Mouse (Mus musculus) layer of hippocampus, postnatal 36 days (tissue): ENCODE data around the gene Barx1. TPM values are rescaled to one million over a fixed set of nuclear protein-coding genes. Genes with fewer than 3 reads are reported as not detected.

Source experiments
- DNase-seq, 2 experiments: peaks; one replicate each; pipeline ENCODE4 v3.0.0; 2022
- total RNA-seq, 2 experiments: library from RNA; stranded (reverse); gene quantifications; 2 replicates each; pipeline ENCODE4 v1.2.3; 2021

Barx1 gene
- total RNA-seq: not detected

GRCm38 (mm10) chr13:48662431-48663143 lies at the start of gene Barx1:
TSS of gene Barx1 (plus strand) at chr13:48662998.
- no peak for DNase-seq

DNA sequence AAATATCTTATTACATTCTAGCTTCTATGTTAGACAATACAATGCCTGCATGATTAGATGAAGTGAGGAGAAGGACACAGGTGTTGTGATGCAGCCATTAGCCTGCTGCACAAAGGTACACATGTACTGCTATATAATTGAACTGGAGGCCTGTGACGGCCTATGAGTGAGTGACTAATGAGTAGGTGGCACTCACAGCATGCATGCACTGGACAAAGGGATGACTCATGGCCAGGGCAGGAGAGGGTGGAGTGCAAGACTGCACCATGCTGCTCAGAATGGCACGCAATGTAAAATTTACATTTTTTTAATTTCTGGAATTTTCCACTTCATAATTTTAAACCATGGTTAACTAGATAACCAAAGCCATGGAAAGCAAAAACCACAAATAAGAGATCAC lies 48.3 kb upstream of the Barx1 start:
- DNase-seq: no peak

DNA sequence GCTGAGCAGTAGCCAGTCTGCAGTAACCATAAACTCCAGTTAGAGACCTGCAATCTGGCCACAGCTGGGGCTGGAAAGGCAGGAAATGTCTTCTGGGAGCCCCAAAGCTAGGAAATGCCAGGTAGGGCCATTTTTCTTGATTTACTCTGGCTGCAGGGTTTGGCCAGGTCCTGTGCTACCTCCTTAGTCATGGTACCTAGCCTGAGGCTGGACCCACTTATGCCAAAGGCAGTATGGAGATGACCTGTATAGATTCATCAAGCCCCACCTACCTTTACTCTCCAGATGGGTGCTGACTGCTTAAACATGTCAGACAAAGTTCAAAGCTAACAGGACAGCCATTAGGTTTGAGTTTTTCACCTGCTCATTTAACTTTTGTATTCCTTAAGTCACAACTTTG lies 45.0 kb upstream of the Barx1 start:
- no peak for DNase-seq

DNA sequence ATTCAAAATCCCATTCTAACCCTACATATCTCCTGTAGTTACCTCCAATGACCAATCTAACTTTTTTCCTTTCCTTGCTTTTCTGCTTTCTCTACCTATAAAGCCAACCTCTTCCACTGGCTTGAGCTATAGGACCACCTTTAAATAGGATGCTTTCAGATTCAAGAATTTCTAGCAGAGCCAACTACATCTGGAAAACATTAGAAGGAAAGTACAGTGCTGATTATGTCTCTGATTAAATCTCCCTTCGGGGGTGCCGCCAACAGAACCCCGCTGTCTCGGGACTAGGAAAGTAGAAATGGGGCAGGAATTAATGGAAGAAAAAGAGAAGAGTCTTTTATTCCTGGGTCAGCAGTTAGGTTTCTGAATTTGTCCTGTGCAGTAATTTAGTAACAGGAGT lies 43.9 kb upstream of the Barx1 start:
- no peak for DNase-seq

DNA sequence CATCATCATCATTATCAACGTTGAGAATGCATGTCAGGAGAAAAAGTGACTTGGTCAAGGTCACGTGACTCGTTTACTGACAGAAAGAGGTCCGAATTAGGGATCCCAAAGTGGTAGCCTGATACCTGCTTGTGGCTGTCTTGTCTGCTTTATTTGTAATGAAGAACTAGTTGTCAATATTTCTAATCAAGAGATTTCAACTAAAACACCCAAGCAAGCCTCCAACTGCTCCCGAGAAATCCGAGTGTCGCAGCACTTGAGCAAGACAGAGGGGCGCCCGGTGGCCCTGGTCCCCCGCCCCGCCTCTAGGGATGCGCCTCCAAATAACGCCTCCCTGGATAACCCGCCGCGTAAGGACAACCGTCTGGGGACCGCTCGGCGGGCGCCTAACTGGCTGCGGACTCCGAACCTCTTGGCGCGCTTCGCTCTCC lies 37.8 kb upstream of the Barx1 start:
- no peak for DNase-seq

- DNase-seq: peak; percentile 96 to 97
These were observed 37.2 kb upstream of the Barx1 start, which contains the start of gene Ptpdc1 for GRCm38 (mm10) chr13:48625433-48626184. TSS of gene Ptpdc1 (minus strand) at chr13:48625664.

DNA sequence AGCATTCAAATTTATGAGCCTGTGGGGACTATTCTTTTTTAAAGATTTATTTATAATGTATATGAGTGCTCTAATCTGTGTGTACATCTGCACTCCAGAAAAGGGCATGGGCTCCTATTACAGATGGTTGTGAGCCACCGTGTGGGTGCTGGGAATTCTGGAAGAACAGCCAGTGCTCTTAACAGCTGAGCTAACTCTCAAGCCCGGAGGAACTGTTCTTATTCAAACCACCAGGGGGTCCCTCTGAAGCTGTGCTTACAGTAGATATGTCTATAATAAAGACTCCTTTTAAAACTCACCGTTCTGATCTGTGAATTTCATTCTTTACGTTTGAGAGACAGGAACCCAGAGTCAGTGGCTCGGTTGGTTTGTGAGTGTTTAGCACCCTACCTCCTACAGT lies 31.1 kb upstream of the Barx1 start:
- no peak for DNase-seq

GRCm38 (mm10) chr13:48637706-48638105 lies 25.1 kb upstream of the Barx1 start:
- no peak for DNase-seq

- DNase-seq: peak in 1 of 2 experiments; percentile 56
These were observed 23.2 kb upstream of the Barx1 start for GRCm38 (mm10) chr13:48639570-48639969.

DNA sequence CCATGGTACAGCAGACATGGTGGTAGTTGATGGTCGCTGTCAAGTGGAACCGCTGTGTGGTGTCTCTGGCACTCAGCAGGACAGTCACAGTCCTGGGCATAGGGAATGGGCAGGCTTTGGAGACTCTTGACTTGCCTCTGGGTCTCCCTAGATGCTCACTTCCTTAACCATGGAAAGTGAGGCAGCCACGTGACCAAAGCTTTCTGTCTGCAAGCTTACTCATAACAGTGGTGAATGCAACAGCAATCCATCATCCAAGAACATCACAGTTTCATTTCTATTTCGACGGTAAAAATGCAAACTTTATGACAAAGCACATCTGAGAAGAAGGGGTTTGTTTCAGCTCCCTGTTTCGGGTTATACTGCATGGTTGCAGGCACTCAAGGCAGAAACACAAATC lies 19.7 kb upstream of the Barx1 start:
- DNase-seq: no peak

- DNase-seq: no peak
These were observed 18.8 kb upstream of the Barx1 start for GRCm38 (mm10) chr13:48643991-48644390.

- no peak for DNase-seq
These were observed 16.1 kb upstream of the Barx1 start for GRCm38 (mm10) chr13:48646696-48647095.

DNA sequence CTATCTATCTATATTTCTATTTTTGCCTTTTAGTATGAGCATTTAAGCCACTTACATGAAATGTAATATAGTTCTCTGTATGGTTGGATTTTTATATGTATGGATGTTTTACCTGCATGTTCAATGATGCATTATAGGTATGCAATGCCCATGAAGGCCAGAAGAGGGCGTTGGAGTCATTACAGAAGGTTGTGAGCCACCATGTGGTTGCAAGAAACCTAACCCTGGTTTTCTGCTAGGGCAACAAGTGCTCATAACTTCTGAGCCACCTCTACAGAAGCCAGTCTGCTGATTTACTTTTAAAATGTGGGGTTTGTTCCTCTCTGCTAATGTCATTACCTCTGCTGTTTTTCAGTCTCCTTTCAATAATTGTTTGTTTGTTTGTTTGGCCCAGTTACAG lies 12.2 kb upstream of the Barx1 start:
- no peak for DNase-seq

- DNase-seq: no peak
These were observed 11.4 kb upstream of the Barx1 start for GRCm38 (mm10) chr13:48651132-48652065.

- DNase-seq: peak; percentile 36 to 63
These were observed 8.7 kb upstream of the Barx1 start for GRCm38 (mm10) chr13:48653788-48654770.

DNA sequence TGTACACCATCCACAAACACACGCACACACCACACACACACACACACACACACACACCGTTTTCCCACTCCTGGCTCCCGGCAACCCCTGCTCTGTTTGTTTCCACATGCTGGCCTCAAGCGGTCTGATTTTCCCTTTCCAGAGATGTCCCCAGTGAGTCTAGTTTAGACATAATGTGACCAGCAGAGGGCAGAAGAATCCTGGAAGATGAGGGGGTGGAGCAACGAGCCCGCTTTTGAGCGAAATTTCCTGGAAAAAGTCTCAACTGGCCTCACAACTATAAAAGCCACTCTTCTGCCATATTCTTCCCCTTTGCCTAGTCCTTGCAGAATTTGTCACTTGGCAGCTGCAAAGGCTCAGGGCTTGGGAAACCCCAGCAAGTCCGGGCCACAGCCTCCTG lies 7.2 kb upstream of the Barx1 start:
- DNase-seq: peak; percentile 16 to 45

DNA sequence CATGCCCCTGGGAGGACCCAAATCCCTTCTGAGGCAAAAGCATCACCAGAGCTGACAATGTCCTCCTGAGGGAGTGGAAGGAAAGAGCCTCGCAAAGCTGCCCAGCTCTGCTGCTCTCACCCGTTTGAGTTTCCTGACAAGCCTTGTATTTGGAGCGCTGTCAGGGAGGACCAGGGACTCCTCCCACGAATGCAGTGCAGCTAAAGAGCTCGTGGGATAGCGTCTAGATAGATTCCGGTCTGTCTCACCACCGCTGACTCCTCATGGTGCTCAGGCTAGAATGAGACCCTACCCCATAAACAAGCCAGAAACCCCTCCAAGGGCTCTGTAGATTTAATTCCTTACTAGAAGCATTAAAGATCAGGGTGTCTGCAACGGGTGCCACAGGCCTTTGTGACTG lies 5.0 kb upstream of the Barx1 start:
- no peak for DNase-seq

GRCm38 (mm10) chr13:48658588-48659253 lies 4.1 kb upstream of the Barx1 start:
- DNase-seq: no peak

GRCm38 (mm10) chr13:48659254-48660220 lies 3.3 kb upstream of the Barx1 start:
- DNase-seq: peak in 1 of 2 experiments; percentile 4
